Mouse (Mus musculus) CH12.LX (cell line): ENCODE measurements around the gene Grin2a. TPM values are rescaled to one million over a fixed set of nuclear protein-coding genes. Genes with fewer than 3 reads are reported as not detected.

Experiments used
- DNase-seq: peaks from one replicate; pipeline ENCODE4 v3.0.0-alpha.2; 2013; ENCODE audit errors: extremely low read depth
- H3K27ac ChIP-seq: 2 replicates; pipeline ENCODE4 v1.5.1; 2012; ENCODE audit warnings: low read depth, mild to moderate bottlenecking, control low read depth, moderate library complexity; ENCODE audit not compliant: insufficient read depth
- H3K27me3 ChIP-seq: replicated peaks from 2 replicates; pipeline ENCODE3; 2012; ENCODE audit warnings: inconsistent platforms
- H3K36me3 ChIP-seq, 2 experiments: replicated peaks in 1 of 2; 2 replicates each; pipeline versions ENCODE3 to v1.6.1; 2012; ENCODE audit warnings: inconsistent platforms in 1 of 2, low read length in 1 of 2, mild to moderate bottlenecking in 1 of 2, mixed read lengths in 1 of 2, moderate library complexity in 1 of 2; ENCODE audit not compliant: control insufficient read depth in 1 of 2, insufficient read depth in 1 of 2
- H3K4me1 ChIP-seq, 2 experiments: 2 replicates each; pipeline ENCODE4 v1.6.1; 2012; ENCODE audit warnings: inconsistent platforms in 1 of 2, moderate library complexity in 1 of 2; ENCODE audit not compliant: insufficient read depth in 2 of 2, control insufficient read depth in 1 of 2
- H3K4me2 ChIP-seq: 2 replicates; pipeline ENCODE4 v1.6.1; 2012; ENCODE audit warnings: low read depth, mild to moderate bottlenecking, control low read depth; ENCODE audit not compliant: poor library complexity, insufficient read depth, severe bottlenecking
- H3K4me3 ChIP-seq, 3 experiments: fragments of 150-350 bp in 1 of 3; sonication (generic) in 1 of 3; replicated peaks in 1 of 3; 2 replicates each; pipeline versions ENCODE3 to v1.5.1; 2011 to 2012; ENCODE audit warnings: low read depth in 2 of 3, low read length in 2 of 3, mild to moderate bottlenecking in 2 of 3, moderate library complexity in 2 of 3, control low read depth in 1 of 3, improper control_type of control experiment in 1 of 3, inconsistent platforms in 1 of 3, mixed read lengths in 1 of 3; ENCODE audit not compliant: poor library complexity in 1 of 3
- H3K79me2 ChIP-seq: replicated peaks from 2 replicates; pipeline ENCODE4 v1.6.1; 2012; ENCODE audit warnings: mild to moderate bottlenecking, moderate library complexity; ENCODE audit not compliant: control insufficient read depth, poor library complexity, insufficient read depth, severe bottlenecking; ENCODE audit errors: extremely low read depth
- H3K9ac ChIP-seq: 2 replicates; pipeline ENCODE4 v1.6.1; 2012; ENCODE audit warnings: low read depth, mild to moderate bottlenecking, control low read depth, moderate library complexity; ENCODE audit not compliant: insufficient read depth
- H3K9me3 ChIP-seq: replicated peaks from 2 replicates; pipeline ENCODE3; 2012; ENCODE audit warnings: low read length, inconsistent platforms, mixed read lengths
- BHLHE40 ChIP-seq: IDR thresholded peaks from 2 replicates; pipeline ENCODE4 v1.6.1; 2011; ENCODE audit warnings: mild to moderate bottlenecking, low read depth, low read length, improper control_type of control experiment
- CHD1 ChIP-seq: IDR thresholded peaks from 2 replicates; pipeline ENCODE4 v1.6.1; 2012; ENCODE audit warnings: low read depth, low read length, improper control_type of control experiment, inconsistent platforms
- CHD2 ChIP-seq: IDR thresholded peaks from 2 replicates; pipeline ENCODE4 v1.6.1; 2011; ENCODE audit warnings: low read length, improper control_type of control experiment
- EP300 ChIP-seq: IDR thresholded peaks from 2 replicates; pipeline ENCODE4 v1.6.1; 2011; ENCODE audit warnings: low read length, improper control_type of control experiment
- ETS1 ChIP-seq: conservative IDR thresholded peaks from 2 replicates; pipeline ENCODE4 v1.6.1; 2012; ENCODE audit warnings: low read depth, mild to moderate bottlenecking, inconsistent platforms, low read length, improper control_type of control experiment, moderate library complexity
- HCFC1 ChIP-seq: IDR thresholded peaks from 2 replicates; pipeline ENCODE4 v1.6.1; 2012; ENCODE audit warnings: low read depth, mild to moderate bottlenecking, inconsistent platforms, low read length, improper control_type of control experiment
- JUN ChIP-seq: IDR thresholded peaks from 2 replicates; pipeline ENCODE4 v1.6.1; 2011; ENCODE audit warnings: low read depth, mild to moderate bottlenecking, low read length, improper control_type of control experiment, moderate library complexity; ENCODE audit not compliant: insufficient read depth
- JUND ChIP-seq: conservative IDR thresholded peaks from 2 replicates; pipeline ENCODE4 v1.6.1; 2011; ENCODE audit warnings: low read depth, low read length, improper control_type of control experiment
- KAT2A ChIP-seq: IDR thresholded peaks from 2 replicates; pipeline ENCODE4 v1.6.1; 2012; ENCODE audit warnings: low read length, improper control_type of control experiment, inconsistent platforms; ENCODE audit not compliant: insufficient replicate concordance
- MAFK ChIP-seq: IDR thresholded peaks from 2 replicates; pipeline ENCODE4 v1.6.1; 2011; ENCODE audit warnings: low read length, improper control_type of control experiment; ENCODE audit not compliant: insufficient replicate concordance
- MAX ChIP-seq: IDR thresholded peaks from 2 replicates; pipeline ENCODE4 v1.6.1; 2011; ENCODE audit warnings: low read length, improper control_type of control experiment
- MAZ ChIP-seq: IDR thresholded peaks from 2 replicates; pipeline ENCODE4 v1.6.1; 2012; ENCODE audit warnings: low read depth, mild to moderate bottlenecking, inconsistent platforms, low read length, improper control_type of control experiment, moderate library complexity
- MEF2A ChIP-seq: IDR thresholded peaks from 2 replicates; pipeline ENCODE4 v1.6.1; 2014; ENCODE audit warnings: low read depth, mild to moderate bottlenecking, inconsistent platforms, low read length, improper control_type of control experiment, borderline replicate concordance
- MXI1 ChIP-seq: IDR thresholded peaks from 2 replicates; pipeline ENCODE4 v1.6.1; 2011; ENCODE audit warnings: mild to moderate bottlenecking, low read depth, low read length, improper control_type of control experiment
- MYC ChIP-seq: IDR thresholded peaks from 2 replicates; pipeline ENCODE4 v1.6.1; 2011; ENCODE audit warnings: low read depth, mild to moderate bottlenecking, improper control_type of control experiment, low read length
- NELFE ChIP-seq: IDR thresholded peaks from 2 replicates; pipeline ENCODE4 v1.6.1; 2011; ENCODE audit warnings: low read depth, low read length, improper control_type of control experiment
- POLR2A ChIP-seq: IDR thresholded peaks from 2 replicates; pipeline ENCODE4 v1.6.1; 2011; ENCODE audit warnings: low read depth, mild to moderate bottlenecking, improper control_type of control experiment, low read length
- POLR2AphosphoS2 ChIP-seq: IDR thresholded peaks from 2 replicates; pipeline ENCODE4 v1.6.1; 2011; ENCODE audit warnings: low read depth, low read length, improper control_type of control experiment
- SIN3A ChIP-seq: IDR thresholded peaks from 2 replicates; pipeline ENCODE4 v1.6.1; 2012; ENCODE audit warnings: low read length, improper control_type of control experiment, inconsistent platforms
- TBP ChIP-seq: conservative IDR thresholded peaks from 2 replicates; pipeline ENCODE4 v1.6.1; 2011; ENCODE audit warnings: low read depth, low read length, improper control_type of control experiment
- UBTF ChIP-seq: IDR thresholded peaks from 2 replicates; pipeline ENCODE4 v1.6.1; 2012; ENCODE audit warnings: low read depth, mild to moderate bottlenecking, inconsistent platforms, low read length, improper control_type of control experiment, moderate library complexity
- USF2 ChIP-seq: conservative IDR thresholded peaks from 2 replicates; pipeline ENCODE4 v1.6.1; 2011; ENCODE audit warnings: low read depth, low read length, improper control_type of control experiment
- ZC3H11A ChIP-seq: IDR thresholded peaks from 2 replicates; pipeline ENCODE4 v1.6.1; 2012; ENCODE audit warnings: low read depth, mild to moderate bottlenecking, inconsistent platforms, low read length, improper control_type of control experiment
- ZKSCAN1 ChIP-seq: IDR thresholded peaks from 2 replicates; pipeline ENCODE4 v1.6.1; 2012; ENCODE audit warnings: low read depth, inconsistent platforms, low read length, improper control_type of control experiment, borderline replicate concordance
- ZNF384 ChIP-seq: IDR thresholded peaks from 2 replicates; pipeline ENCODE4 v1.6.1; 2012; ENCODE audit warnings: low read depth, low read length, improper control_type of control experiment, inconsistent platforms
- dilution Hi-C: fragments of 300-500 bp; cut with MboI; formaldehyde crosslinking; loops from 2 replicates; pipeline ENCODE4 v1.14.3; 2020; ENCODE audit warnings: low sequenced_read_pairs; ENCODE audit not compliant: extremely low pct_unique_long_range_greater_than_20kb, extremely low pct_ligation_motif_present
- in situ Hi-C: fragments of 300-500 bp; cut with MboI; formaldehyde crosslinking; loops from 3 replicates; pipeline ENCODE4 v1.14.3; 2019; ENCODE audit warnings: low sequenced_read_pairs, low pct_ligation_motif_present, low pct_unique_long_range_greater_than_20kb, mixed read lengths
- polyA plus RNA-seq: library from polyadenylated mRNA; unstranded; fragments of >175 nt; gene quantifications from 2 replicates; pipeline ENCODE4 v1.2.1, GENCODE M21; 2012; ENCODE audit warnings: low read depth; ENCODE audit not compliant: insufficient read length
- total RNA-seq, 2 experiments: library from RNA; depleted of rRNA; stranded (reverse); fragments of 300-350 nt in 1 of 2; fragments of >200 nt in 1 of 2; gene quantifications; 2 replicates each; pipeline ENCODE4 v1.2.3; 2012 to 2014

Gene Grin2a
- total and polyA plus RNA-seq, 3 experiments = not detected

- H3K36me3 ChIP-seq = no peaks in the 10 kb centered on the region
- peaks cover 0 to 10% of the 10 kb centered on the region in 2 experiments; a peak in 2 of 4 replicates for H3K4me1 ChIP-seq
- H3K27ac ChIP-seq = no peak overlapping the region
- DNase-seq = no peak
- no peak overlapping the region for H3K9ac ChIP-seq
- H3K9me3 ChIP-seq = no peaks in the 10 kb centered on the region
- H3K4me2 ChIP-seq = no peak overlapping the region
- no peaks in the 10 kb centered on the region for H3K27me3 ChIP-seq
- no peak for TF ChIP-seq POLR2A
- TF ChIP-seq CHD1 = no peak
- no peak for TF ChIP-seq ZNF384
- no peak for TF ChIP-seq MAFK
- TF ChIP-seq HCFC1 = no peak
- no peak for TF ChIP-seq USF2
- no peak for TF ChIP-seq MAZ
- no peak for TF ChIP-seq ZKSCAN1
- TF ChIP-seq CHD2 = no peak
- TF ChIP-seq JUND = no peak
- TF ChIP-seq MYC = no peak
- no peak for TF ChIP-seq EP300
- no peak for TF ChIP-seq KAT2A
- no peak for TF ChIP-seq POLR2AphosphoS2
- TF ChIP-seq TBP = no peak
- no peak for TF ChIP-seq JUN
- TF ChIP-seq UBTF = no peak
- no peak for TF ChIP-seq BHLHE40
- TF ChIP-seq ETS1 = no peak
- in situ Hi-C loops = no loop called here
- no peak overlapping the region for H3K4me3 ChIP-seq
- no peaks in the 10 kb centered on the region for H3K79me2 ChIP-seq
- dilution Hi-C loops = no loop called here
Observed at GRCm38 (mm10) chr16:9664060-9664459, 331.3 kb downstream of the Grin2a start.

GRCm38 (mm10) chr16:9663508-9663907 lies 331.9 kb downstream of the Grin2a start:
- Histone ChIP-seq H3K4me3 (no peak overlapping the region), H3K4me1 (peaks cover 0 to 10% of the 10 kb centered on the region in 2 experiments; a peak in 2 of 4 replicates), H3K9me3 (no peaks in the 10 kb centered on the region), H3K4me2 (no peak overlapping the region), H3K27me3 (no peaks in the 10 kb centered on the region), H3K27ac (no peak overlapping the region), H3K79me2 (no peaks in the 10 kb centered on the region), H3K9ac (no peak overlapping the region), H3K36me3 (no peaks in the 10 kb centered on the region)
- TF ChIP-seq HCFC1 = no peak
- no peak for TF ChIP-seq MYC
- no peak for TF ChIP-seq SIN3A
- no peak for TF ChIP-seq MXI1
- no peak for TF ChIP-seq KAT2A
- TF ChIP-seq ZC3H11A = no peak
- no peak for TF ChIP-seq MAX
- no peak for TF ChIP-seq MEF2A
- no peak for TF ChIP-seq JUN
- no peak for TF ChIP-seq UBTF
- TF ChIP-seq NELFE = no peak
- TF ChIP-seq ETS1 = no peak
- no peak for DNase-seq
- in situ Hi-C loops (no loop called here), dilution Hi-C loops (no loop called here)
